Mouse (Mus musculus) megakaryocyte, embryonic 14.5 days (primary cell): ENCODE data around the gene Dbn1.

ENCODE experiments used
- FLI1 ChIP-seq: IDR thresholded peaks from 2 replicates; pipeline ENCODE4 v1.6.1; 2012; ENCODE audit warnings: low read length, inconsistent platforms, mixed read lengths
- GATA1 ChIP-seq: IDR thresholded peaks from 3 replicates; pipeline ENCODE4 v1.6.1; 2012; ENCODE audit warnings: mixed read lengths, low read length, inconsistent platforms, borderline replicate concordance

GRCm38 (mm10) chr13:55462965-55463364 lies 24.9 kb downstream of the Dbn1 start:
- TF ChIP-seq GATA1 (no peak), FLI1 (no peak)
